In the genomic region with DNA sequence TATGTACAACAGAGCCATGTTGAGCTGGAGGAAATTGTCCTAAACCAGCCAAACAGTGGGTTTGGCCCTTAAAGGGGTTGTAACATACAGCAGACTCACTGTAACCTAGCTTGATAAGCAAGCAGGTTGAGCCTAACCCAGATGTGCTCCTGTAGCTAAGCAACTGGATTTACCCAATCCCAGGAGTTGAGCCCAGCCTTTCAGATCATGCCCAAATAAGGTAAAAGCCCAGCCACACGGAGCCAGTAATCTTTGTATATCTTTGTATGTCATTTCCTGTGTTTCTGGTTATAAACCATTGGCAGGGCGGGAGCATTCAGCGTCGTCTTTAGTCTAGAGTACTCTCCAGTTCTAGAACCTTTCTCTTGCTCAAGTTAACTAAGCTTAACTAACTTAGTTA, we compare ENCODE assay signal across 14 mouse cellular contexts.
DNase-seq lines count a peak whose midpoint lies in the region; ATAC-seq lines count a peak whose summit lies in the region.
"Had no signal": no experiment of that assay in that cellular context is flagged by ENCODE, and none has a peak within 500 bp of the region (broad histone marks: within the 10 kb centered on the region; RNA-seq: fewer than 3 reads in every experiment).

No protein-coding gene starts in this region.

- no peak overlapping the region for H3K4me3 ChIP-seq in embryonic facial prominence, embryonic 11.5 days (ENCODE audit: low read depth, low read length)
- no peak overlapping the region for H3K4me3 ChIP-seq in hindbrain, embryonic 11.5 days (ENCODE audit: low read depth, low read length)
- H3K4me3 ChIP-seq: heart, adult 2 months; hindbrain, embryonic 10.5 days; limb, embryonic 13.5 days; lung, embryonic 15.5 days had no signal

- ATAC-seq in CD4-positive, CD25-positive, alpha-beta regulatory T cell, adult 4 months: peak; percentile 60
- no peak for ATAC-seq in embryonic facial prominence, embryonic 11.5 days (replicated peaks; ENCODE audit: insufficient number of reproducible peaks, low FRiP score, low TSS enrichment, low read depth)
- peak; percentile 50 for ATAC-seq in megakaryocyte progenitor cell, adult 5-6 weeks (replicated peaks; ENCODE audit: poor library complexity)
- no peak for ATAC-seq in hindbrain, embryonic 11.5 days (ENCODE audit: low FRiP score)
- ATAC-seq: midbrain, embryonic 16.5 days had no signal

- DNase-seq in embryo, embryonic 10.5 days (ENCODE audit: low spot score): peak; percentile 47
- no peak for DNase-seq in embryo, embryonic 9.5 days (ENCODE audit: extremely low spot score)
- DNase-seq in embryonic facial prominence, embryonic 11.5 days (ENCODE audit: low spot score): peak; percentile 63
- no peak for DNase-seq in cerebellum, adult 9-10 months
- no peak for DNase-seq in layer of hippocampus, postnatal 36 days
- no peak for DNase-seq in hindbrain, embryonic 11.5 days (ENCODE audit: low spot score)
- DNase-seq: cerebellum, postnatal 14 days; heart, adult 2 months had no signal

- no peaks in the 10 kb centered on the region for H3K27me3 ChIP-seq in embryonic facial prominence, embryonic 11.5 days (ENCODE audit: control insufficient read depth, insufficient read depth, low read length)
- H3K27me3 ChIP-seq in hindbrain, embryonic 11.5 days (ENCODE audit: control insufficient read depth, insufficient read depth, low read length): no peaks in the 10 kb centered on the region
- H3K27me3 ChIP-seq: limb, embryonic 13.5 days; lung, embryonic 15.5 days had no signal

- no peak overlapping the region for H3K27ac ChIP-seq in embryonic facial prominence, embryonic 11.5 days (replicated peaks; ENCODE audit: low read depth, low read length)
- H3K27ac ChIP-seq in hindbrain, embryonic 11.5 days (ENCODE audit: low read depth, low read length): no peak overlapping the region
- H3K27ac ChIP-seq: heart, adult 2 months; hindbrain, embryonic 10.5 days; limb, embryonic 13.5 days; lung, embryonic 15.5 days had no signal

- 65% methylated on average over 4 of the region's 4 CpGs for WGBS in embryonic facial prominence, embryonic 11.5 days
- 82% methylated on average over 4 of the region's 4 CpGs for WGBS in hindbrain, embryonic 11.5 days

- H3K9me3 ChIP-seq in embryonic facial prominence, embryonic 11.5 days (replicated peaks; ENCODE audit: control insufficient read depth, low read length): no peaks in the 10 kb centered on the region
- H3K9me3 ChIP-seq in hindbrain, embryonic 11.5 days (ENCODE audit: control insufficient read depth, low read length): no peaks in the 10 kb centered on the region
- H3K9me3 ChIP-seq: hindbrain, embryonic 10.5 days; limb, embryonic 13.5 days; lung, embryonic 15.5 days had no signal

- H3K9ac ChIP-seq in embryonic facial prominence, embryonic 11.5 days (replicated peaks; ENCODE audit: low read length): no peak overlapping the region
- H3K9ac ChIP-seq in hindbrain, embryonic 11.5 days (ENCODE audit: low read depth, low read length): no peak overlapping the region
- H3K9ac ChIP-seq: limb, embryonic 13.5 days; lung, embryonic 15.5 days had no signal

- H3K4me1 ChIP-seq in embryonic facial prominence, embryonic 11.5 days (ENCODE audit: control insufficient read depth, insufficient read depth, low read length): no peaks in the 10 kb centered on the region
- H3K4me1 ChIP-seq in hindbrain, embryonic 11.5 days (replicated peaks; ENCODE audit: control insufficient read depth, insufficient read depth, low read length): no peaks in the 10 kb centered on the region

- H3K4me2 ChIP-seq in embryonic facial prominence, embryonic 11.5 days (ENCODE audit: low read depth, low read length): no peak overlapping the region
- no peak overlapping the region for H3K4me2 ChIP-seq in hindbrain, embryonic 11.5 days (replicated peaks; ENCODE audit: low read depth, low read length)
- H3K4me2 ChIP-seq: limb, embryonic 13.5 days; lung, embryonic 15.5 days had no signal

- no peaks in the 10 kb centered on the region for H3K36me3 ChIP-seq in embryonic facial prominence, embryonic 11.5 days (replicated peaks; ENCODE audit: control insufficient read depth, insufficient read depth, low read depth, low read length)
- H3K36me3 ChIP-seq in hindbrain, embryonic 11.5 days (ENCODE audit: control insufficient read depth, insufficient read depth, low read length): no peaks in the 10 kb centered on the region
- H3K36me3 ChIP-seq: hindbrain, embryonic 10.5 days; limb, embryonic 13.5 days; lung, embryonic 15.5 days had no signal

Comparison
In these comparisons a context has a peak if more than half of its experiments do, and no peak if none do; other contexts are left out.
1. DNase-seq: peak in embryo, embryonic 10.5 days (single experiment) and embryonic facial prominence, embryonic 11.5 days (single experiment); none in embryo, embryonic 9.5 days (single experiment), cerebellum, adult 9-10 months (single experiment), layer of hippocampus, postnatal 36 days (0 of 2) and hindbrain, embryonic 11.5 days (single experiment).
2. ATAC-seq: peak in CD4-positive, CD25-positive, alpha-beta regulatory T cell, adult 4 months (single experiment) and megakaryocyte progenitor cell, adult 5-6 weeks (single experiment); none in embryonic facial prominence, embryonic 11.5 days (single experiment) and hindbrain, embryonic 11.5 days (single experiment).